Mouse (Mus musculus): ENCODE results near the gene Psmb1. TPM values are rescaled to one million over a fixed set of nuclear protein-coding genes. Genes with fewer than 3 reads are reported as not detected.
"Not testable (repeated sequence)": the region's sequence is repeated elsewhere in the genome, so short reads cannot be mapped to it uniquely, and the experiment has no call there.

Gene Psmb1
- 281 and 290 TPM in 2 replicates for polyA plus RNA-seq (2016; fragmentation: Nextera tagmentation; extraction: Ambion mirVana)

DNA sequence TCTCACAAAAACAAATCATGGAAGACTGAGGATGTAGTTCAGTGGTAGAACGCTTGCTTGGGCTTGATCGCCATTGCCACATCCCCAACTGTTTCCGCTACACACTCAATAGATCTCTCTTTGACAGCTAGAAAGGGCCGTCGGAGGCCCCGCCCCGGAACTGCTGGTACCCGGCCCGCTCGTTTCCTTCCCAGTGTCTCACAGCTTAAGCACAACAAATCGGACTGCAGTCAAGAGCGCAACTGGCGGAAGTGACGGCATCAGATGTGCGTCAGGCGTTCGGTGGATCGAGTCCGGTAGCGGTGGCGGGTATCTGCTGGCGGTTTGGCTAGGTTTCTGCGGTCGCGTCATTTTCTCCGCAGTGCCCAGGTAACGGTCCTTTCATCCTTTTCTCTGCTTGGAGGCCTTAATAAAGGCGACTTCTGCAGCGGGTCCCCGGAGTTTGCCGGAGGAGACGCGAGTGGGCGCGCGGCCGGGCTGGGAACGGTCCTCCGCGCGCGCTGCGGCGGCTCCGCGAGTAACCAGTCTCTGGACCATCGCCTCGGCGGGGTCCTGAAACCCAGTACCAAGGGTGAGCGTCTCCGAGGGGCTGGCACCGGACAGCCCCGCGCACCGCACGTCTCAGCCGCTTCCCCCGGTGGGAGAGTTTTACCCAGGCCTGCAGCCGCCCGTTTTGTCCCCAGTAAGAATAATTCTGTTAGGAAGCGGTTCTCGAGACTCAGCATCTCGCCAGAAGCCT, at the start of gene Psmb1, which contains the start of gene Tbp:
Psmb1 (minus strand) TSS at position 96 of the 739 bp plus-strand sequence.
Tbp (plus strand) TSS at position 233 of the 739 bp plus-strand sequence.
- peak within 1 kb of the TSS; percentile 84 for H3K27ac ChIP-seq (replicated peaks)
- no peaks in the 10 kb centered on the region for H3K27me3 ChIP-seq (replicated peaks; ENCODE audit: low read depth, poor library complexity, severe bottlenecking)
- H3K36me3 ChIP-seq (replicated peaks) = peaks cover 35% of the 10 kb centered on the region
- DNase-seq (ENCODE audit: low spot score) = peak; percentile 98
- peak within 1 kb of the TSS; percentile 100 for H3K4me3 ChIP-seq
- under 1% methylated on average over 63 of the region's 63 CpGs for WGBS
- peaks cover 35% of the 10 kb centered on the region for H3K4me1 ChIP-seq
- no peaks in the 10 kb centered on the region for H3K9me3 ChIP-seq

DNA sequence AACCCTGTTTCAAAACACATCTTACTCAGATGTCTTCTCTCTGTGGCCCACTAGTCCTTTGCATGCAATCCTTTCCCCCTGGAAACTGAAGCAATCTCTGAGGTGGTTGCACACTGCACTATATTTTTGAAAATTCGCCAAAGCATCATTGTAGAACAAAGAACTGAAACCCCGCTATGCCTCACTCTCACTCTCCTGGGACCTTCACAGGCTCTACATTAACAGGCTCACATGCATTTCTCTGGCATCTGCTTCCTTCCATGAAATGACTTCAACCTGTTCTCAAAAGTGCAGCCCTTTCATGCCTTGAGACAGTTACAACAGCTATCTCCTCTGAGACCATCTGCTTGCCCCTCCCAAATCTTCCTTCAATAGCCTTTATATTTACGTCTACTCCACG, 46.9 kb upstream of the Psmb1 start:
- 75% methylated on average over 4 of the region's 4 CpGs for WGBS
- Histone ChIP-seq H3K36me3 (replicated peaks) (no peaks in the 10 kb centered on the region; the same call in 1 of the 2 replicates), H3K4me3 (no peak overlapping the region), H3K9me3 (peaks cover 11% of the 10 kb centered on the region), H3K27me3 (replicated peaks; ENCODE audit: low read depth, poor library complexity, severe bottlenecking) (no peaks in the 10 kb centered on the region), H3K27ac (replicated peaks) (no peak overlapping the region), H3K4me1 (no peaks in the 10 kb centered on the region)
- no peak for DNase-seq (ENCODE audit: low spot score)

DNA sequence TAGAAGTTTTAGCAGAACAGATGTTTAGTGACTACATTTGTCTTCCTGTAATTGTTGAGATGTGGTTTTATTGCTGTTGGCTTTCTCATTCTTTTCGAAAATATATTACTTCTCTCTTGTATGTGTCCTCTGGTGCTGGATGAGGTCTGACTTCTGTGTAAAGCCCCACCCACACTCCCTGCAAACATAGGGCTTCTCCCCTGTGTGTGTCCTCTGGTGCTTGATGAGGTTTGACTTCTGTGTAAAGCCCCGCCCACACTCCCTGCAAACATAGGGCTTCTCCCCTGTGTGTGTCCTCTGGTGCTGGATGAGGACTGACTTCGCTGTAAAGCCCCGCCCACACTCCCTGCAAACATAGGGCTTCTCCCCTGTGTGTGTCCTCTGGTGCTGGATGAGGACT, 44.3 kb upstream of the Psmb1 start:
- not testable (repeated sequence) for H3K27ac ChIP-seq (replicated peaks); H3K36me3 ChIP-seq (replicated peaks); DNase-seq (ENCODE audit: low spot score); H3K27me3 ChIP-seq (replicated peaks; ENCODE audit: low read depth, poor library complexity, severe bottlenecking); H3K4me1 ChIP-seq; H3K4me3 ChIP-seq
- 59% methylated on average over 4 of the region's 4 CpGs for WGBS
- H3K9me3 ChIP-seq = peaks cover 11% of the 10 kb centered on the region

DNA sequence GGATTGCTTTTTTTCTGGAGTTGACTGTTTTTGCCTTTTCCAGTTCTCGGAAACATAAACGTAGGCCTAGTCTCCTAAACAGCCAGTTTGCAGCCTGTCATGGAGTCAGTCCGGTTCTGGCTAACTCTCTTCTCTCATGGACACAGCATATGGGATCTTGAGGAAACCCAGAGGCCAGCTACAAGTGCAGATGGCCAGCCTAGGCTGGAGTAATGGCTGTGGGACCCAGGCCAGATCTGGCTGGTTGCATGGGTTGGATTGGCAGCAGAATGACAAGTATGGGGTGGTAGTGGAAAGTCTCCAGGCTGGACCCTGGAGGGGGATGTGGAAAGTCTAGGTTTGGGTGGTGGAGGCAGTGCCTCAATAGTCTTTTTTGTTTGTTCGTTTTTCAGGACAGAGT, 40.8 kb upstream of the Psmb1 start:
- Histone ChIP-seq H3K27ac (replicated peaks) (no peak overlapping the region), H3K27me3 (replicated peaks; ENCODE audit: low read depth, poor library complexity, severe bottlenecking) (peaks cover 29% of the 10 kb centered on the region), H3K4me1 (peaks cover 11% of the 10 kb centered on the region), H3K36me3 (replicated peaks) (no peaks in the 10 kb centered on the region; the same call in 1 of the 2 replicates), H3K4me3 (no peak overlapping the region), H3K9me3 (peaks cover 9% of the 10 kb centered on the region)
- 68% methylated on average over 4 of the region's 4 CpGs for WGBS
- no peak for DNase-seq (ENCODE audit: low spot score)

DNA sequence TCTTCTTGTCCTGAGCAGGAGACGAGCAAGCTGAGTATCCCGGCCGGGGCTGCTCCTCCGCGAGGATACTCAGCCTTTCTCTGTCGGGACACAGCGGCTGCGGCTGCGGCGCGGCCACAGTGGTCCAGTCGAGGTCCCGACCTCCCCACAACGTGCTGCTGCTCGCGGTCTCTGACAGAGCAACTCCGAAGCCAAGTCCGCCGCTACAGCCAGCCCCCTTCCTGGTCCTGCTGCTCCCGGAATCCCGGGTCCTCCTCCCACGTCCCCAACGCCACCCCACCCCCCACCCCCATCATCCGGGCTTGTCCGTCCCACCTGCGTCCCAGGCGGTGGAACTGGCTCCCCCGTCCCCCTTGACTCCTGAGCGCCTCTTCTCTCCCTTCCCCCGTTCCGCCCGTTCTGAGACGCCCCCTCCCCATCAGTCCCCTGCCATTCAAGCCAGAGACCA, 36.9 kb upstream of the Psmb1 start:
- peaks cover 38% of the 10 kb centered on the region for H3K27me3 ChIP-seq (replicated peaks; ENCODE audit: low read depth, poor library complexity, severe bottlenecking)
- WGBS = under 1% methylated on average over 33 of the region's 33 CpGs
- peak; percentile 65 for DNase-seq (ENCODE audit: low spot score)
- peak overlapping the region; percentile 63 for H3K4me3 ChIP-seq
- H3K4me1 ChIP-seq = peaks cover 11% of the 10 kb centered on the region
- 0 out of 2 replicates have a peak, but pooled peaks cover 2% of the 10 kb centered on the region for H3K9me3 ChIP-seq
- H3K27ac ChIP-seq (replicated peaks) = no peak overlapping the region; the same call in 1 of the 2 replicates
- H3K36me3 ChIP-seq (replicated peaks) = no peaks in the 10 kb centered on the region

DNA sequence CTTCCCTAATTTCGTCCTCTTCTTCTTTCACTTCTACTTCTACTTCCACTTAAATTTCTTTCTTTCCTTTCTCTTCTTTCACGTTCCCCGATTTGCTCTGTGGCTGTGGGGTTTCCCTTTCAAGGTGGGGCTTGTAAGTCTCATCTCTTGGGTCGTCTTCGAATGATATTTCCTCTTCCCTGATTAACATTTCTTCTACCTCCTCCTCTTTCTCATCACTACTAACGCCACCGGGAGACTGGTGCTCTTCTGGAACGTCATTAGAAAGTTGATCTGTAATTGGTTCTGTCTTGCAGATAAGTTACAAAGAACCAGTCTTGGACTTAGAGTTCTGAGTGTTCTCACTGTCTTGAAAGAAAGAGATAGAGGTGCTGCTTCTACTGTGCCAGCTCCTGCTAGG, 36.4 kb upstream of the Psmb1 start:
- WGBS = 17% methylated on average over 8 of the region's 8 CpGs
- peaks cover 11% of the 10 kb centered on the region for H3K4me1 ChIP-seq
- DNase-seq (ENCODE audit: low spot score) = no peak
- 0 out of 2 replicates have a peak, but pooled peaks cover 2% of the 10 kb centered on the region for H3K9me3 ChIP-seq
- peaks cover 38% of the 10 kb centered on the region for H3K27me3 ChIP-seq (replicated peaks; ENCODE audit: low read depth, poor library complexity, severe bottlenecking)
- no peaks in the 10 kb centered on the region for H3K36me3 ChIP-seq (replicated peaks)
- H3K27ac ChIP-seq (replicated peaks) = no peak overlapping the region
- H3K4me3 ChIP-seq = peak overlapping the region; percentile 63

DNA sequence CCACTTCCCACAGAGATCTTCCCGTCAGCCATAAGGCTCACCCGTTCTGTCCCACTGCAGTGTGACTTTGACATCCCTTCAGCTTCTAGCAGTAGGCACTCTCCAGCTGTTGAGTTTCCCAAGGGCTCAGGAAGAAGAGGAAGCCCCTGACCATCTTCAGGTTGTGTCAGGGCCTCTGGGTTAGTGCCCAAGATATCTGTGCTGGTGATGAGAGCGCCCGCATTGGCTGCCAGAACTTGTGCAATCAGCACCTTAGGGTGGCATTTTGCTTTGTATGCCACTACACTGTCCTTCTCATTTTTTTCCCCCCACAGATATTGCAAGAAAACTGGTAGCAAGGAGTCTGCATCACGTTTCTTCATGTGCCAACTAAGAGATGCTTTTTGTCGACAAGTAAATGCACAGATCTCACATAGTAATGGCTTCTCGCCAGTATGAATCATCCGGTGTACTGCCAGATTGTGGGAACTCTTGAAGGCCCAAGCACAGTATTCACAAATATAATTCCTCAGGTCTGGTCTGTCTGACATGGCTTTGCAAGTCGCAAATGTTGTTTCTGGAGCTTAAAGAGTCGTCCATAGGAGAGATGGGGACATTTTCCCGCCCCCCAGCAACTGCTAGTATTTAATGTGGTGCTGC, 35.7 kb upstream of the Psmb1 start:
- Histone ChIP-seq H3K36me3 (replicated peaks) (no peaks in the 10 kb centered on the region), H3K4me3 (no peak overlapping the region), H3K9me3 (0 out of 2 replicates have a peak, but pooled peaks cover 2% of the 10 kb centered on the region), H3K4me1 (peaks cover 11% of the 10 kb centered on the region), H3K27me3 (replicated peaks; ENCODE audit: low read depth, poor library complexity, severe bottlenecking) (peaks cover 38% of the 10 kb centered on the region), H3K27ac (replicated peaks) (no peak overlapping the region)
- 66% methylated on average over 11 of the region's 11 CpGs for whole genome bisulfite sequencing
- DNase-seq (ENCODE audit: low spot score) = no peak

DNA sequence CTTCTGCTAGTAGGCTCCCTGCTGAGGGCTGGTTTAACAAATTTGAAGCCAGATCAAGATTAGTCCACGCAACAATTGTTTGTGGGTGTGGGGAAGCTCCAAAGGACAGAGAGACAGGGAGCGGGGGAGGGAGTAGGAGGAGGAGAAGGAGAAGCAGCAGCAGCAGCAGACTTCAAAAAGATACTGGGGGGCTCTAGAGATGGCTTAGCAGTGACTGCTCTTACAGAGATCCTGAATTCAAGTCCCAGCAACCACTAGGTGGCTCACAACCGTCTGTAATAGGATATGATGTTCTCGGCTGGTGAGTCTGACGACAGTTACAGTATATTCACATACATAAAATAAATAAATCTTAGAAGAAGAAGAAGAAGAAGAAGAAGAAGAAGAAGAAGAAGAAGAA, 30.6 kb upstream of the Psmb1 start:
- WGBS = 11% methylated on average over 5 of the region's 5 CpGs
- peaks cover 7% of the 10 kb centered on the region for H3K27me3 ChIP-seq (replicated peaks; ENCODE audit: low read depth, poor library complexity, severe bottlenecking)
- DNase-seq (ENCODE audit: low spot score) = peak; percentile 32
- no peak overlapping the region for H3K27ac ChIP-seq (replicated peaks)
- peaks cover 7% of the 10 kb centered on the region for H3K36me3 ChIP-seq (replicated peaks)
- no peak overlapping the region for H3K4me3 ChIP-seq
- H3K4me1 ChIP-seq = peaks cover 14% of the 10 kb centered on the region
- H3K9me3 ChIP-seq = 0 out of 2 replicates have a peak, but pooled peaks cover 2% of the 10 kb centered on the region

DNA sequence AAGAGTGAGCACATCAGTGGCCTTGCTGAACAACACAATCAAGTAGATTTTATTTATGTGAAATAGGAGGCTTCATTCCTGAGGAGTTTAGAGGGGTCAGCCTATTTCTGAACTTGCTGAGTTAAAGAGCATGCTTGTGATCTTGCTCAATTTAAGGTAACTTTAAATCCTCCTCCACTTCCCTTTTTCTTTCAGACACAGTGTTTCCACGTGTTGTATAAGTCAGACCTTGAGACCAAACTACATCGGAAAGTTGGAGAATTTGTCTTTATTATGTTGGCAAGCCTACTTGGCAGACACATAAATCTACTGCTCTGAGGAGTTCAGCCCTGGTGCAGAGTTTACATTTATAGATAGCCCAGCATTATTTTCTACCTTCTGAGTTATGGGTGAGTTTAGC, 29.3 kb upstream of the Psmb1 start:
- H3K27ac ChIP-seq (replicated peaks) = no peak overlapping the region

DNA sequence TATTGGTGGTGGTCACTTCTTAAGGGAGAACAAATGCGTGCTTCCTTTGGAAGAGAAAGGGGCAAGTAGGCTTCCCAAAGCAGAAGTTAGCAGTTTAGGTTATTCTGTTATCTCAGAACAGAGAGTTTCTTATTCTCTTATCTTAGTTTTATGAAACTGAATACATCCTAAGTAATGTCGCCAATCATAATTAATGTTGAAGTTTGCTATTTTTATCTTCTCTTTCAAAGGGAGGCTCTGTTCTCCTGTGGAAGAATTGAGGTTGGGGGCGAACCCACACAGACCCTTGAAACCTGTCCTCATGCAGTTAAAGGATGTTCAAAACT, 28.2 kb upstream of the Psmb1 start:
- Histone ChIP-seq H3K9me3 (no peaks in the 10 kb centered on the region), H3K4me1 (peaks cover 14% of the 10 kb centered on the region), H3K27me3 (replicated peaks; ENCODE audit: low read depth, poor library complexity, severe bottlenecking) (no peaks in the 10 kb centered on the region), H3K4me3 (peak overlapping the region; percentile 93), H3K27ac (replicated peaks) (no peak overlapping the region; the same call in 1 of the 2 replicates), H3K36me3 (replicated peaks) (peaks cover 30% of the 10 kb centered on the region)
- DNase-seq (ENCODE audit: low spot score) = no peak
- WGBS = 64% methylated on average over 3 of the region's 3 CpGs

More for the DNA sequence above, 29.3 kb upstream of the Psmb1 start:
- DNase-seq (ENCODE audit: low spot score) = no peak
- 87% methylated on average over 2 of the region's 2 CpGs for WGBS
- no peak overlapping the region for H3K4me3 ChIP-seq
- H3K4me1 ChIP-seq = peaks cover 14% of the 10 kb centered on the region
- H3K36me3 ChIP-seq (replicated peaks) = peaks cover 19% of the 10 kb centered on the region
- H3K9me3 ChIP-seq = 0 out of 2 replicates have a peak, but pooled peaks cover 2% of the 10 kb centered on the region
- H3K27me3 ChIP-seq (replicated peaks; ENCODE audit: low read depth, poor library complexity, severe bottlenecking) = no peaks in the 10 kb centered on the region

DNA sequence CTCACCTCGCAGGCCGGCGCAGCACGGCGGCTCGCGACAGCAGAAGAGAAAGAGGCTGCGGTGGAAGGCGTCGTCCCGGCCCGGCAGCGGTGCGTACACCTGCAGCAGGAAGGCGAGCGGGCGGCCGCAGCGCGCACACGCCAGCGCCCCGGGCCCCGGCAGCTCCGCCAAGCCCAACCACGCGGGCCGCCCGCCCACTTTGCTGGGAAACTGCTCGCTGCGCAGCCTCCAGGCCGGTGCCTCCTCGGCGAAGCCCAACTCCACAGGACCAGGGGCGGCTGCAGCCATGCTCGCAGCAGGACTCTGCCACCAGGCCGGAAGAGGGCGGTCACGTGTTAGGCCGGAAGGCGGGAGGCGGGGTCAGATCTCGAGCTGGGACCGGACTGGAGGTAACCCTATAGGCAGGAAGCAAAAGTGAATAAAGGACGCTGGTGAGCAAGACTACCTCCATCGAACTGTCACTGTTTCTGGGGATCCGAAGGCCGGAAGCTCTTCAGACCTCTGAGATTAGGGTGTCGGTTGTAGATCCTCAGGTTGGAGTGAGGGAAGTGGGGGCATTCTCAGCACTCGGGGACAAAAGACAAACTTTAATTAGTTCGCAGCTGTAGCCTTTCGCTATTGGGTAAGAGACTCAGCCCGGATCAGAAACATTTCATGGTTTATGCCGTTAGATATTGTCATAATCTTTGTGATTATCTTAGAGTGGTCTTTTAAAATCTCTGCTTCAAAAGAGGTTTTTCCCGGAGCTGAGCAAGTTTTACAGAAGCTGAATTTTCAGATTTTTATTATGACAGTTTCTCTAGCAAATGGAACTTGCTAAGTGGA, 27.6 kb upstream of the Psmb1 start, which contains the start of gene Pdcd2:
Pdcd2 (minus strand) TSS at position 316 of the 825 bp plus-strand sequence.
- Histone ChIP-seq H3K27ac (replicated peaks) (peak within 1 kb of the TSS; percentile 89), H3K9me3 (no peaks in the 10 kb centered on the region), H3K27me3 (replicated peaks; ENCODE audit: low read depth, poor library complexity, severe bottlenecking) (no peaks in the 10 kb centered on the region), H3K4me3 (peak within 1 kb of the TSS; percentile 93), H3K4me1 (peaks cover 14% of the 10 kb centered on the region), H3K36me3 (replicated peaks) (peaks cover 36% of the 10 kb centered on the region)
- whole genome bisulfite sequencing = 2% methylated on average over 55 of the region's 55 CpGs
- peak; percentile 97 for DNase-seq (ENCODE audit: low spot score)

DNA sequence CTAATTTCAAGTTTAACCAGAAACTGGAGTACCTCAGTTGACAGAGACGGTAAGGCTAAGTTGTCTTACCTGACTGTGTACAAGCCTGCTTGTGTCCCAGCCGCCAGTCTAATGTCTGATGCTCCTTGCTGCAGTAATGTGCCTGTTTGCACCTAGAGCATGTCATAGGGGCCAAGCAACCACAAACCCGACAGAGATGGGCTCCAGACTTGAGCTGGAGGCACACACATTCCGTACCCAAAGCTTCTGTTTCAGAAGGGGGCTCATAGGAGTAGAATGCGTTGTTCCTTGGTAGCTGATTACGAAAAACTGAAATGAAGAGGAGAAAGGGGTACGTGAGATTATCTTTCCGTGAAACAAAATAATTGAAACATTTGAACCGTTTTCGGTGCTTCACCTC, 26.8 kb upstream of the Psmb1 start:
- peak; percentile 10 for DNase-seq (ENCODE audit: low spot score)
- no peaks in the 10 kb centered on the region for H3K27me3 ChIP-seq (replicated peaks; ENCODE audit: low read depth, poor library complexity, severe bottlenecking)
- H3K36me3 ChIP-seq (replicated peaks) = peaks cover 45% of the 10 kb centered on the region
- peaks cover 14% of the 10 kb centered on the region for H3K4me1 ChIP-seq
- H3K9me3 ChIP-seq = no peaks in the 10 kb centered on the region
- peak overlapping the region; percentile 93 for H3K4me3 ChIP-seq
- peak overlapping the region; percentile 89 for H3K27ac ChIP-seq (replicated peaks)
- WGBS = 16% methylated on average over 10 of the region's 10 CpGs

Measured in embryonic facial prominence, embryonic 10.5 days (tissue).